Mouse (Mus musculus) limb, embryonic 13.5 days (tissue): Measurements from ENCODE around the gene Kdm2b. TPM values are rescaled to one million over a fixed set of nuclear protein-coding genes. Genes with fewer than 3 reads are reported as not detected.

ENCODE experiments used
- ATAC-seq: fragments of 200-750 bp; cut with Nextera tagmentation; 2 replicates; pipeline ENCODE4 v1.8.0; 2017; ENCODE audit warnings: low read depth, moderate number of reproducible peaks, moderate TSS enrichment; ENCODE audit not compliant: low FRiP score
- H3K27ac ChIP-seq: fragments of 300-500 bp; sonication (generic); 2 replicates; pipeline ENCODE4 v1.5.1; 2015; ENCODE audit warnings: inconsistent platforms, mild to moderate bottlenecking, moderate library complexity
- H3K27me3 ChIP-seq: fragments of 300-500 bp; sonication (generic); 2 replicates; pipeline ENCODE4 v1.6.1; 2015; ENCODE audit warnings: mild to moderate bottlenecking, inconsistent platforms
- H3K36me3 ChIP-seq: fragments of 300-500 bp; sonication (generic); 2 replicates; pipeline ENCODE4 v1.6.1; 2015; ENCODE audit warnings: inconsistent platforms, mild to moderate bottlenecking, moderate library complexity
- H3K4me1 ChIP-seq: fragments of 300-500 bp; sonication (generic); 2 replicates; pipeline ENCODE4 v1.6.1; 2015; ENCODE audit warnings: inconsistent platforms
- H3K4me2 ChIP-seq: fragments of 300-500 bp; sonication (generic); replicated peaks from 2 replicates; pipeline ENCODE4 v1.6.1; 2015; ENCODE audit warnings: inconsistent platforms, mild to moderate bottlenecking, moderate library complexity
- H3K4me3 ChIP-seq: fragments of 300-500 bp; sonication (generic); 2 replicates; pipeline ENCODE4 v1.5.1; 2015; ENCODE audit warnings: moderate library complexity, mild to moderate bottlenecking, inconsistent platforms
- H3K9ac ChIP-seq: fragments of 300-500 bp; sonication (generic); 2 replicates; pipeline ENCODE4 v1.6.1; 2015; ENCODE audit warnings: mild to moderate bottlenecking, inconsistent platforms
- H3K9me3 ChIP-seq: fragments of 300-500 bp; sonication (generic); 2 replicates; pipeline ENCODE4 v1.6.1; 2016; ENCODE audit warnings: inconsistent platforms
- WGBS: fragments of 180-500 bp; shearing (Covaris S2); methylation state at CpG from one replicate; pipeline ENCODE4 v1.1.7; 2015; 5-methylcytosine and 5-hydroxymethylcytosine counted together
- polyA plus RNA-seq: library from polyadenylated mRNA; unstranded; fragments of >200 nt; fragmentation: Nextera tagmentation; extraction: Ambion mirVana; gene quantifications from 2 replicates; pipeline ENCODE4 v1.2.1, GENCODE M21; 2015

Gene Kdm2b
- polyA plus RNA-seq: 64.3 and 66.6 TPM in 2 replicates

DNA sequence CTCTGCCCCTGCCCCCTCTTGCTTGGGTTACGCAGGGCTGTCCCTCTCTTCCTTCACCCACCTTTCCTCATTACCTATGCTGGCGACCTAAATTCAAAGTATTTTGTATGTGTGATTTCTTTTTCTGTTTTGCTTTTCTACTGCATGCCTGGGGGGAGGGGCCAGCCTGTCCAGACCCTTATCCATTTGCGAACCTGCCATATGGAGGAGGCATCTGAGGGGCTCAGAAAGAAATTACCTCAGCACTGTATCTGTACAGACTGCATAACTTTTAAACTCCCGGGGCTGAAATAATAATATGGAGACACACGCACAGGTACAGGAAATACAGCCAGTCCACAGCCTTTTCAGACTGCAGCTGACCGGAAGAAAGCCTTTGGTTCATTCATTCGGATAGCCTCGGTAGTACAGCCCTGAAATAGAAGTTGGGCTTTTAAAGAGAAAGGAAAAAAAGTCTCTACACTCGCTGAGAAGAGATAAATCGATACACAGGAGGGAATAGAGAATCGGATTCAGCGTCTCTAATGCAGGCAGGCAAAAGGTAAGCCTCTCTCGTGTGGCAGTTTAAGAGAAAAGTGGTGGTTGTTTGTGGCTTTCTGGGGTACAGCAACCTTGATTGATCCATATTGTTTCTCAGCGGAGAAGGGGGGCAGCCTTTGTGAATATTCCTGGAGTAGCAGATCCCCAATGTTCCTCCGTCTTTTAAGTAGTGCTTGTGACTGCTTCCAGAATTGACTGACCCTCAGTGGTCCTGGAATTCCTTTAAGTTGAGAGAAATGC, at the start of gene Kdm2b:
TSS of gene Kdm2b (minus strand) at position 273 of the 780 bp plus-strand sequence.
- Histone ChIP-seq H3K4me3 (peak within 1 kb of the TSS; percentile 65), H3K9me3 (no peaks in the 10 kb centered on the region), H3K4me2 (peak within 1 kb of the TSS; percentile 99), H3K27me3 (no peaks in the 10 kb centered on the region), H3K4me1 (peaks cover 58% of the 10 kb centered on the region), H3K27ac (peak within 1 kb of the TSS; percentile 85), H3K9ac (peak within 1 kb of the TSS; percentile 80), H3K36me3 (no peaks in the 10 kb centered on the region)
- 0 out of 2 replicates have a peak, but pooled peaks have one; percentile 4 for ATAC-seq
- WGBS: 4% methylated on average over 15 of the region's 15 CpGs

DNA sequence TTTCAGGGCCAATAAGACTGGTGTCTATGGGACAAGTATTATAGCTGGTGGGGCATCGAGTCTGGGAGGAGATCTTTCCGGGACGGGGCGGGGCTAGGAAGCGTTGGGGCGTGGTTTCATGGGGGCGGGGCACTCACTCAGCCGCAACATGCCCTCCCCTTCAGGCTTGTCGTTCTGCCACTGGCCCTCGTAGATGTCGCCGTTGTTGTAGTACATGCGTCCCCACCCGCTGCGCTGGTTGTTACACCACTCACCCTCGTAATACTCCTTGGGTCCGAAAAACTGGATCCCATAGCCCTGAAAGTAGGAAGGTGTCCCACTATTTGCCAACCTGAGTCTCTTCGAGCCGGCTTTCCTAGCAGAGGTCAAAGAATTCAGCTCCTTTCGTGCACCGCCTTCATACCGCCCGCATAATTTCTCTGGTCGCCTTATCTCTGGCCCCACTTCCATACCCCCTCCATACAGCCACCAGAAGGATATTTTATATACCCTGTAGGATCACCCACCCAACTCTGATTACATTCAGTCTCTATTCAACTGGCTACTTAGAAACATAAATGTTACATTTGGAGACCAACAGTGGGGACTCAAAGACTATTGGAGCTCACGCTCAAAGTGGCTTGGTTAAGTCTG, 49.6 kb upstream of the Kdm2b start:
- no peaks in the 10 kb centered on the region for H3K9me3 ChIP-seq
- H3K27ac ChIP-seq: no peak overlapping the region
- H3K4me3 ChIP-seq: peak overlapping the region; percentile 34
- no peaks in the 10 kb centered on the region for H3K36me3 ChIP-seq
- no peak overlapping the region for H3K9ac ChIP-seq
- 0 out of 2 replicates have a peak, but pooled peaks have one; percentile 15 for ATAC-seq
- peak overlapping the region; percentile 63 for H3K4me2 ChIP-seq
- 5% methylated on average over 25 of the region's 25 CpGs for WGBS
- H3K27me3 ChIP-seq: no peaks in the 10 kb centered on the region
- H3K4me1 ChIP-seq: peaks cover 14% of the 10 kb centered on the region

DNA sequence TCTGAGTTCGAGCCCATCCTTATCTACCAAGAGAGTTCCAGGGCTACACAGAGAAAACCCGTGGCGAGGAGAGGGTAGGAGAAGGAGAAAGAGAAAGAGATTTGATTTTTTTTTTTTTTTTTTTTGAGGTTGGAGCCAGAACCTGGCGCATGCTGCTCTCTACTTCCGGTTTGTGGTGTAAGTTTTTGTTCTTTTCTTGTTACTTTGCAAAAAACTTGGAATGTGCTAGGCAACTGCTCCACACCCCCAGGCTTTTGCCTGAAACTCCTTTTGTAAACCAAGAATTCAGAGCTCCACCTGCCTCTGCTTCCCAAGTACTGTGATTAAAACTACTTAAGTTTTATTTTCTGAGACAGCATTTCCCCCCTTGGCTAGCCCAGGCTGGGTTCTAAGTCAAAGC, 48.5 kb upstream of the Kdm2b start:
- peaks cover 14% of the 10 kb centered on the region for H3K4me1 ChIP-seq

DNA sequence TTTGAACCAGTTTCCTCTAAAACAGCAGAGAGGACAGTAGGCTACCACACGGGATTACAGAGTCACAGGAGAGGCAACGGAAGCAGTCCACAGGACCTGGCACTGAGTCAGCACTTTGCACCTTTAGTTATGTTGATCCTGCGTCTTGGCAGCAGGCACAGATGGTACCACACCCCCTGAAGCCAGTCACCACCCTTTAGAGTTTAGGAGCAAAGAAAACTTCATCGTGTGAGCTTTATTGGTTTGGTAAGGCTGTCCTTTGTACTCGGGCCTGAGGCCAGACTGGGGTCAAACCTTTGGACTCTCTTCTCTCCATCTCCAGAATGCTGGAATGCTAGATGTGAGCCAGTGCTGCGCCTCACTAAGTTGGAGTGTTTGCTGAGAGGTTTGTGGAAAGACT, 45.9 kb upstream of the Kdm2b start:
- peaks cover 18% of the 10 kb centered on the region for H3K36me3 ChIP-seq
- H3K27me3 ChIP-seq: no peaks in the 10 kb centered on the region
- H3K4me1 ChIP-seq: peaks cover 14% of the 10 kb centered on the region
- no peak overlapping the region for H3K27ac ChIP-seq
- H3K4me2 ChIP-seq: no peak overlapping the region
- no peak overlapping the region for H3K9ac ChIP-seq
- no peak overlapping the region for H3K4me3 ChIP-seq
- no peak for ATAC-seq
- H3K9me3 ChIP-seq: no peaks in the 10 kb centered on the region
- 20% methylated on average over 6 of the region's 6 CpGs for WGBS

More for the DNA sequence above, 48.5 kb upstream of the Kdm2b start:
- Histone ChIP-seq H3K4me2 (no peak overlapping the region), H3K4me3 (no peak overlapping the region), H3K9ac (no peak overlapping the region), H3K27ac (no peak overlapping the region), H3K36me3 (no peaks in the 10 kb centered on the region), H3K9me3 (no peaks in the 10 kb centered on the region), H3K27me3 (no peaks in the 10 kb centered on the region)
- ATAC-seq: no peak
- 85% methylated on average over 5 of the region's 5 CpGs for WGBS

DNA sequence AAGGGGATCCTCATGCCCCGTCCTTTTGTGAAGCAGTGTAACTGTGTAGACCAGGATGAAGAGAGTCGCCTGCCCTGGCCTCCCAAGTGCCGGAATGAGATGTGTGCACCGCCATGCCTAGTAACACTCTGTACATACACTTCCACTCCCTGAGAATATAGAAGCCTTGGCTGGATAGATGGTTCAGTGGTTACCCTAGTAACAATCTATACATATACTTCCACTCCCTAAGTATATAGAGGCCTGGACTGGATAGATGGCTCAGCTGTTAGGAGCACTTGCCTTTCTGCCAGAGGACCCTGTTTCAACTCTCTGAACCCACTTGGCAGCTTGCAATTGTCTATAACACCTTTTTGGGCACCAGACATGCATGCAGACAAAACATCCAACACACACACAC, 45.5 kb upstream of the Kdm2b start:
- no peak overlapping the region for H3K9ac ChIP-seq
- H3K27me3 ChIP-seq: no peaks in the 10 kb centered on the region
- no peak overlapping the region for H3K4me2 ChIP-seq
- H3K36me3 ChIP-seq: peaks cover 23% of the 10 kb centered on the region
- 85% methylated on average over 4 of the region's 4 CpGs for WGBS
- no peak for ATAC-seq
- H3K27ac ChIP-seq: no peak overlapping the region
- H3K4me1 ChIP-seq: peaks cover 14% of the 10 kb centered on the region
- no peak overlapping the region for H3K4me3 ChIP-seq
- H3K9me3 ChIP-seq: no peaks in the 10 kb centered on the region

DNA sequence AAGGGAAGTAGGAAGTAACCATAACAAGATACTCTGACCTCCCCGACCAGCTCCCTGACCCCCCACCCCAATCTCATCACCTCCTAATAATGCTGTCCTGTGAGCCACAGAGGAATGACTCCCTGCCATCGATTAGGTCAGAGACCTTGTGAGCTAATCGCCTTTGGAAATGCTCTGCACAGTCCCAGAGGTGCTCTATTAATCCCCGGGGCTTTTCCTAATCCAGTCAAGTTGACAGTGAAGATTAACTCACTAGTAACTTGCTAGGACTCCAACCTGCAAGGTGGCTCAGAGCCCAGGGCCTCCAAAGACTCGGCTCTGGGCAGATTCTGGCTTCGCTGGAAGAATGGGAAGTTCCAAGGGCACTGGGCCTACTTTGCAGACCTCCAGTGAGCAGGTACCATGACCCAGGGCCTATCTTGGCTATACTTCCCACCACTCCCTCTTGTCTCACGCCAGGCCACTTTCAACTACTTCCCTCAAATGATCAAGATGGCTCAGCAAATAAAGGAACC, 44.1 kb upstream of the Kdm2b start:
- no peak overlapping the region for H3K9ac ChIP-seq
- H3K4me3 ChIP-seq: no peak overlapping the region
- H3K9me3 ChIP-seq: no peaks in the 10 kb centered on the region
- peaks cover 35% of the 10 kb centered on the region for H3K36me3 ChIP-seq
- whole genome bisulfite sequencing: 74% methylated on average over 7 of the region's 7 CpGs
- H3K27me3 ChIP-seq: no peaks in the 10 kb centered on the region
- no peak overlapping the region for H3K4me2 ChIP-seq
- no peak overlapping the region for H3K27ac ChIP-seq
- peaks cover 4% of the 10 kb centered on the region for H3K4me1 ChIP-seq
- no peak for ATAC-seq

DNA sequence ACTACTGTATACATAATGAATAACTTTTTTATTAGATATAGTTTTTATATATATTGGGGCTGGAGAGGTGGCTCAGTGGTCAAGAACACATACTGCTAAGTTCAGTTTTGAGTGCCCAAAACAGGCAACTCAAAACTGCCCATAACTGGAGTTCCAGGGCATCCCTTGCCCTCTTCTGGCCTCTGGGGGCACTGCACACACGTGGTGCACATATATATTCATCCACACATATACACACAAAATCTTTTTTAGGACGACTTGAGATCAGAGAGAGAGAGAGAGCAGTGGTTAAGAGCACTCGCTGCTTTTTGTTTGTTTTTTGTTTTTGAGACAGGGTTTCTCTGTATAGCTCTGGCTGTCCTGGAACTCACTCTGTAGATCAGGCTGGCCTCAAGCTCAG, 41.7 kb upstream of the Kdm2b start:
- Histone ChIP-seq H3K36me3 (peaks cover 35% of the 10 kb centered on the region), H3K27me3 (no peaks in the 10 kb centered on the region), H3K4me2 (no peak overlapping the region), H3K27ac (no peak overlapping the region), H3K4me3 (no peak overlapping the region), H3K9me3 (no peaks in the 10 kb centered on the region), H3K4me1 (peaks cover 16% of the 10 kb centered on the region), H3K9ac (no peak overlapping the region)
- WGBS: 93% methylated on average over 3 of the region's 3 CpGs
- no peak for ATAC-seq

DNA sequence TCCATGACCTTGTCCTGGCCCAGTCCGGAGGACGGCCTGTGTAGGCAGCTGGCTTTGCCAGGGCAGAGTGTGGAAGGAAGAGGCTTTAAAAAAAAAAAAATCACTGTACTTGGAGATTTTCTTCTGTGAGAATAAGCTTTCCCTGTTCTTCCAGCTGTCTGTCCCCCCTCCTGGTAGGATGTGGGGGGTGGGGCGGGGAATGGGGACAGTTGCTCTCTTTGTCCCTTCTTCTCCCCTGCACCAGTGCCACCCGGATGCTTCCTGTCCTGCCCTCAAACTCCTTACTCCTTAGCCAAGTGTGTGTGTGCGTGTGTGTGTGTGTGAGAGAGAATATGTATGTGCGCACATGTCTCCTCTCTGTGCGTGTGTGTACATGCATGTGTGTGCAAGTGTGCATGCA, 40.1 kb upstream of the Kdm2b start:
- peak overlapping the region; percentile 33; the same call in 1 of the 2 replicates for H3K27ac ChIP-seq
- WGBS: 86% methylated on average over 7 of the region's 7 CpGs
- H3K4me1 ChIP-seq: peaks cover 25% of the 10 kb centered on the region
- H3K9ac ChIP-seq: no peak overlapping the region
- no peaks in the 10 kb centered on the region for H3K27me3 ChIP-seq
- H3K4me2 ChIP-seq: no peak overlapping the region
- H3K36me3 ChIP-seq: peaks cover 35% of the 10 kb centered on the region
- ATAC-seq: no peak
- H3K4me3 ChIP-seq: no peak overlapping the region
- H3K9me3 ChIP-seq: no peaks in the 10 kb centered on the region

DNA sequence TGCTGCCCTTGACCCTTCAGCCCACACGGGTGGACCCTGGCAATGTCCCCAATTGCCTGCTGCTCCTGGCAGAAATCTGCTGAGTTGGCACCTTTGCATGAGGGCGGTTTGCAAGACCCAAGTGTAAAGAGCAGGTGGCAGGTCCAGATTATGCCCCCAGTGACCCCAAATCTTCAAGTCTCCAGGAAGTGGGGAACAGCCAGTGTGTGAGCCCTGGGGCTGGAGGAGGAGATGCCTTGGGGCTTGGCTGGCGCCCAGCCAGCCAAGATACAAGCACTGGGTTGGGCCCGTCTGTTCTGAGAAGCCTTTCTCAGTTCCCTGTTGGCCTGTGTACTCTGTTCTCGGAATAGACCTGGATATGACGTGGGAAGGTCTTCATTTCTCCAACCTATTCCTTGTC, 37.8 kb upstream of the Kdm2b start:
- H3K27me3 ChIP-seq: no peaks in the 10 kb centered on the region
- no peak overlapping the region for H3K4me3 ChIP-seq
- H3K27ac ChIP-seq: no peak overlapping the region
- ATAC-seq: no peak
- 66% methylated on average over 6 of the region's 6 CpGs for WGBS
- H3K9ac ChIP-seq: no peak overlapping the region
- no peaks in the 10 kb centered on the region for H3K9me3 ChIP-seq
- H3K4me2 ChIP-seq: no peak overlapping the region
- H3K36me3 ChIP-seq: peaks cover 33% of the 10 kb centered on the region
- H3K4me1 ChIP-seq: peaks cover 29% of the 10 kb centered on the region

DNA sequence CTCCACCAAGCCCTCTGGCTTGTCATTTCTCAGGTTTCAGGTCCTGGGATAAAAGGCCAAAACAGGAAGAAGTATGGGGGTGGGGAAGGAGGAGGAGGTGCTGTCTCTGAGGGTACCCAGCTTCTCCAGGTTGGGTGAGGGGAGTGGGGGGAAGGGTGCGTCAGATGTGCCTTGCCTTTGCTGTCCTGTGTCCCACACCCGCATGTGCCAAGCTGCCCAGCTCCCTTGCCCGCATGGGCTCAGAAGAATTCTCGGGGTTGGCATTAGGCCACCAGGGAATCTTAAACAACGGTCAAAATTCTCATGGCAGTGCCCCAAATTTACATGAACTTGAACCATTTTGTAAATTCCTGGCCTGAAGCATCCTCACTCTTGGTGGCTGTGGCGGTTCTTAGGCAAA, 36.8 kb upstream of the Kdm2b start:
- no peak overlapping the region for H3K9ac ChIP-seq
- no peaks in the 10 kb centered on the region for H3K27me3 ChIP-seq
- H3K4me1 ChIP-seq: peaks cover 29% of the 10 kb centered on the region
- no peak overlapping the region for H3K4me2 ChIP-seq
- no peak overlapping the region for H3K27ac ChIP-seq
- H3K4me3 ChIP-seq: no peak overlapping the region
- H3K9me3 ChIP-seq: no peaks in the 10 kb centered on the region
- H3K36me3 ChIP-seq: peaks cover 23% of the 10 kb centered on the region
- WGBS: 54% methylated on average over 6 of the region's 6 CpGs
- ATAC-seq: no peak

DNA sequence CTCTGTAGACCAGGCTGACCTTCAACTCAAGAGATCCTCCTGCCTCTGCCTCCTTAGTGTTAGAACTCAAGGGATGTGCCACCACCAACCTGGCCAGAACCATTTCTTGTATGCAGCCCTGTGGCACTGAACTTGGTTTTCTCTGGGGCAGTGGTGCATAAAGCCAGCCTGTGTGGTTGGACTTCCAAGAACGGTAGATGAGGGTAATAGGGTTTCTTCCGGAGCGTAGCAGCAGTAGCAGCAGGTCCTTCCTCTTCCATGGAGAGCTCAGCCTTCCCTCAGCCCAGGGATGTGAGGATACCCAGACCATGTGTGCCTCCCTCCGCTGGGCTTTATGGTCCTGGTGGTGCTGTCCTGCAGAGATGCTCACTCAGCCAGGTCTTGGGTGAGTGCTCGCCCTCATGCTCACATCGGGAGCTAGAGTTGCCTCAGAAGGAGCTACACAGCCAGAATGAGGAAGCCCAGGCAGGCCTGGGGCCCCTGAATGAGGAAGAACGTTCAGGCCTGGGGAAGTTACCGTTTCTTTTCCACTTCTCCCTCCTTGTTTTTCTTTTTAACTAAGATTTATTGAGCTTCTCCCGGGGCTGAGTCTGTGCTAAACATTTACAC, 35.4 kb upstream of the Kdm2b start:
- Histone ChIP-seq H3K4me3 (no peak overlapping the region), H3K9me3 (no peaks in the 10 kb centered on the region), H3K9ac (no peak overlapping the region), H3K27me3 (no peaks in the 10 kb centered on the region), H3K36me3 (peaks cover 12% of the 10 kb centered on the region), H3K4me2 (no peak overlapping the region), H3K4me1 (peaks cover 30% of the 10 kb centered on the region), H3K27ac (no peak overlapping the region)
- WGBS: 59% methylated on average over 9 of the region's 9 CpGs
- no peak for ATAC-seq

DNA sequence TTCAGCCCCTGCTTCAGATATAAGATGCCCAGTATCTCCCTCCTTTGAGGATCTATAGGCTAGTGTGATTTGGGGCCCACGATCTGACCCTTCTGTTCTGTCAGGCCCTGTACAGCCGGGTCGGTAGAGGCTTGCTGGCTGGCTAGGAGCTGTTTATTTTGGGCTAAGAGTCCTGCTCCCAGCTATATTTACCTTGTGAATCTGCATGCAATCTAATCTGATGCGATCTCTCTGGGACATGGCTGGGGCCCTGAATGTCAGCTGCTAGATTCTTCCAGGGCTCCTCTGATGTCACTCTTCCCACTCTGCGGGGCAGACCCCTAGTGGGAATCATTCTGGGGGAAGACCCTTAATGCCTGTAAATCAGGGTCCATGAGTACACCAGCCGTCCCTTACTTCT, 34.7 kb upstream of the Kdm2b start:
- H3K36me3 ChIP-seq: peaks cover 4% of the 10 kb centered on the region
- no peak overlapping the region for H3K9ac ChIP-seq
- no peak overlapping the region for H3K4me3 ChIP-seq
- H3K4me1 ChIP-seq: peaks cover 37% of the 10 kb centered on the region
- H3K27me3 ChIP-seq: no peaks in the 10 kb centered on the region
- H3K27ac ChIP-seq: no peak overlapping the region
- no peak overlapping the region for H3K4me2 ChIP-seq
- WGBS: 91% methylated on average over 6 of the region's 6 CpGs
- no peaks in the 10 kb centered on the region for H3K9me3 ChIP-seq
- ATAC-seq: no peak
